Mouse (Mus musculus) CH12.LX (cell line): Measurements from ENCODE around the gene Chst11.

Experiments used
- CTCF ChIP-seq, 2 experiments: IDR thresholded peaks in 1 of 2; conservative IDR thresholded peaks in 1 of 2; 2 replicates each; pipeline ENCODE4 v1.5.1; 2011 to 2012; ENCODE audit warnings: low read depth in 2 of 2, low read length in 2 of 2, improper control_type of control experiment in 1 of 2, inconsistent platforms in 1 of 2, mild to moderate bottlenecking in 1 of 2, moderate library complexity in 1 of 2
- E2F4 ChIP-seq: IDR thresholded peaks from 2 replicates; pipeline ENCODE4 v1.6.1; 2011; ENCODE audit warnings: low read depth, low read length, improper control_type of control experiment; ENCODE audit not compliant: insufficient replicate concordance
- KAT2A ChIP-seq: IDR thresholded peaks from 2 replicates; pipeline ENCODE4 v1.6.1; 2012; ENCODE audit warnings: low read length, improper control_type of control experiment, inconsistent platforms; ENCODE audit not compliant: insufficient replicate concordance
- POLR2A ChIP-seq: IDR thresholded peaks from 2 replicates; pipeline ENCODE4 v1.6.1; 2011; ENCODE audit warnings: low read depth, mild to moderate bottlenecking, improper control_type of control experiment, low read length
- ZNF384 ChIP-seq: IDR thresholded peaks from 2 replicates; pipeline ENCODE4 v1.6.1; 2012; ENCODE audit warnings: low read depth, low read length, improper control_type of control experiment, inconsistent platforms

DNA sequence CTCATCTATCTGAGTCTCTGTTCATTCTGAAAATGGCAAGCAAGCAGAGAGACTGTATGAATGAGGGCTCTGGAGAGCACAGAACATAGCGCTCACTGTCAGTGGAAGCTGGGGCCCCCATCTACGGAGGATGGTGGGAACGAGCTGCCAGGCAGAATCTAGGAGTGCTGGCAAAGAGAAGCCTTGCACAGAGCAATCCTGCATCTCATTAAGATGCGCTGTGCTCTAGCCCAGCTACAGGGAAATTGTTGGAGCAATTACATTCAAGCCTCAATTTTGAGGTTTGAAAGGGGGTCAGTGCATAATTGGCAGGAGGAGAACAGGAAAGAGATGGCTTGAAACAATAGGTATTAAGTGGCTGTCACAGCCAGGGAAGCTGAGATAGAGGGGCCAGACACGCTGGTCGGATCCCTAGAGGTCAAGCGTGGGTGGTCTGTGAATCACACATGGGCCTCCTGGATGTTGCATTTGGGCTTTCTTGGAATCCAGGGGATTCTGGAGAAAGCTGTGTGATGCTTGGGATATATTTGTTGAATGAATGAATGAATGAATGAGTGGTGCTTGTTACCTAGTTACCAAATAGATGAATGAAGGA, 121.0 kb downstream of the Chst11 start:
- TF ChIP-seq CTCF (conservative IDR thresholded peaks at IDR 0.05 in 1 of 2, IDR thresholded peaks at IDR 0.05 in 1 of 2; ENCODE audit: low read depth in 2 of 2, low read length in 2 of 2) (no peak), POLR2A (no peak), KAT2A (no peak), E2F4 (no peak), ZNF384 (no peak)
